Mouse (Mus musculus) adrenal gland, postnatal 10 days (tissue): ENCODE data around the gene Pmfbp1. TPM values are rescaled to one million over a fixed set of nuclear protein-coding genes. Genes with fewer than 3 reads are reported as not detected.
"Not testable (repeated sequence)": the region's sequence is repeated elsewhere in the genome, so short reads cannot be mapped to it uniquely, and the experiment has no call there.

Source experiments
- DNase-seq: peaks from one replicate; pipeline ENCODE4 v3.0.0; 2021; ENCODE audit warnings: mixed read lengths
- long read RNA-seq, 2 experiments: library from polyadenylated mRNA; stranded (forward); transcript quantifications; one replicate each; pipeline ENCODE4 v2.0.0; 2021
- total RNA-seq, 2 experiments: library from RNA; stranded (reverse); gene quantifications; 2 replicates each; pipeline ENCODE4 v1.2.3; 2021

Pmfbp1 gene
- total RNA-seq, result not detected
- long read RNA-seq, experiment 1, result 0 reads
- long read RNA-seq, experiment 2, result 0 reads

DNA sequence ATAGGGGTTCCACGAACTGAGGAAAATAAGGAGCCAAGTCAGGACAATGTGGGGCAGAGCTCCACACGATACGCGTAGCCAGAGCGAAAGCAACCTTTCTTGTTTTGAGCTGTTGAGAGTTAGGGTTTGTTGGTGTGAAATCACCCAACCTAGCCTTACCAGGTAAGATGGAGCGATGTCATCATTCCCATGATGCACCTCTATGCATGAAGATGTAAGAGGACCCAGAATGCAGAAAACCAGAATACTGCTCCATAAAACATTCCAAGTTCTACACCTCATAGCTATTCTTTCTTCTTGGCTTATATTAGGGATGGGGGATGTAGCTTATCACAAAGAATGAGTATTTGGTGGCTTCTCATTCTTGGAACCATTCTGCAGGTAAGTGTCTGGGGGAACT lies at the start of gene Pmfbp1:
Gene Pmfbp1, plus strand, starts transcription at position 301 of the 400 bp plus-strand sequence.
- DNase-seq, result no peak

- DNase-seq, result not testable (repeated sequence)
Observed at GRCm38 (mm10) chr8:109446896-109447295, 46.9 kb upstream of the Pmfbp1 start.

DNA sequence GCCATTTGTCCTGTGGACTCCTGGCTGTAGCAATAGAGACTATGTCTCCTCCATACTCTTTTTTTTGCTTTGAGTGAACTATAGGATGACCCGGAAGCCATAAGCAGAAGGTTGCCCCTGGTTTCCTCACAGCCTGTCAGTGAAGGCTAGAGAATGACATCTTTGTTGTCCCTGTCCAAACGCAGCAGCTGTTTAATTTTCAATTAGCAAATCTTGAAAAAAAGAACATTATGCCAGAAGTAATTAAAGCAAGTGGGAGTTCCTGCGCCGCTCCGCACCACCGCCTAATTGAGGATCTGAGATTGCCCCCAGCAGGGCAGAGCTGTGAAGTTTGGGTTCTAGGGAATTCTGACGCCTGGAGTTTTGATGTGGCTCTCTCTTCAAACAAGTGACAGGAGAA lies 42.8 kb upstream of the Pmfbp1 start:
- no peak for DNase-seq

DNA sequence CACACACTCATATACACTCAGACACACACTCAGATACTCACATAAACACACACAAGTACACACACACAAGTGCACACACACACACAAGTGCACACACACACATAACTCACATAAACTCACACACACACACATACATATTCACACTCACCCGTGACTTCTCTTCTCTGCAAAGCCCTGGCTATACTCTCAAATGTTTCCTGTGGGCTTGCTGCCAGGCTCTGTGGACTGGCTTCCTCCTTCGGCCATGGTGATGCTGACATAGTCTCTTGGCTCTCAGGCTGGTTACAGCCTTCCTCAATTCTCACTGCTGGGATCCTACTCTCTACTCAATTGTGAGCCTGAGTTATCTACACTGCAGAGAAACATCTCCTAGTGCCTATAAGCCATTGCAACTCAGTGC lies 38.7 kb upstream of the Pmfbp1 start:
- peak; percentile 9 for DNase-seq

DNA sequence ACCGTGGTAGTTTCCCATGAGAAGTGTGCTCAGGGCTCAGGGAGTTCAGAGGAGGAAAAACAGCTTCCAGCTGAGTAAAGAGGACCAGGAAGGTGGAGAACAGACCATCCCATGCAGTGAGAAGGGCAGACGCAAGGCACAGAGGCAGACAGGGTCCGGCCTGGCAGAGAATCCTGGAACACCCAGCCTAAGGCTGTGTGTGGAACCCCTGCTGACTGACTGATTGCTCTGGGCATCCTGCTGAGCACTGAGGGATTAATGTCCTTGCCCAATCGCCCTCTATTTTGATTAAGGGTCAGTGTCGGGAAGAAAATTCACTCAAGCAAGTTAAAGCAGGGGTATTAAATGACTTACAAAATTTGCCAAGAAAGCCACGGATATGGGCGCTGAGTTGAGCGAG lies 36.4 kb upstream of the Pmfbp1 start:
- no peak for DNase-seq

DNA sequence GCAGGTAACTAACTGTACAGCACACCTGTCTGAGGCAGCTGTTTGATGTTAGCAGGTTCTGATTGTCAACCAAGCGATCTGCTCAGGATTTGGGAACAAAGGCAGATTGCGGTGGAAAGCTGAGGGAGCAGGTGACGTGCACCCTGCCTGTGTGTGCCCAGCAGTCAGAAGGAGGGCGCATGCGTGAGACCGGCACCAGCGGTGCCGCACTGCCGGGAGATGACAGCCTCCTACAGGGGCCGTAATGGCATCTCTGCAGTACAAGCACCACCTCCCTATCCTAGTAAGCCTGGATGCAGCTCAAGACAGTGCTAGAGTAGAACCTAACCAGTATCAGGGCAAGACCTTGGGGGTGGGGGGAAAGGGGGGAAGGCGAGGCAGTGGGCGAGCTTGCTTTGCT lies 35.2 kb upstream of the Pmfbp1 start:
- DNase-seq, result peak; percentile 36

DNA sequence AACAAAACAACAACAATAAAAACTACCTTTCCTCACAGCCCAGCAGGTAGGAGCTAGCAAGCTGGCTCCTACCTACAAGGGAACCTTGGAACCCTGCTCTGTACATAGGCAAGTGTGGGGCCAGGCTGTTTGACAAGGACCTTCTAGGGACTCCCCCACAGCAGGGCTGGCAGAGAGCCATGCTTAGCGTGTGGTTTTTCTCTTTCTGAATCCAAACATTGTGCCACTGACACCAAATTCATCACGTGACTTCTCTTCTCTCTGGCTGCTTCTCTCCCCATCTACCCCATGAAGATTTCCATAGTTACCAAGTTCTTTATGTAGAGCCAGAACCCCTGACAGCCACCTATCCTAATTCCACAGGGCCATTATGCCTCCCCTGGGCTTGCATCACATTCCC lies 30.8 kb upstream of the Pmfbp1 start:
- peak; percentile 29 for DNase-seq

- peak; percentile 20 for DNase-seq
Observed at GRCm38 (mm10) chr8:109463677-109464313, 30.0 kb upstream of the Pmfbp1 start.

- DNase-seq, result peak; percentile 52
Observed at GRCm38 (mm10) chr8:109464451-109464891, 29.4 kb upstream of the Pmfbp1 start.

- DNase-seq, result no peak
Observed at GRCm38 (mm10) chr8:109465056-109465455, 28.8 kb upstream of the Pmfbp1 start.

- DNase-seq, result no peak
Observed at GRCm38 (mm10) chr8:109465761-109466160, 28.1 kb upstream of the Pmfbp1 start.

- no peak for DNase-seq
Observed at GRCm38 (mm10) chr8:109467516-109467915, 26.3 kb upstream of the Pmfbp1 start.

DNA sequence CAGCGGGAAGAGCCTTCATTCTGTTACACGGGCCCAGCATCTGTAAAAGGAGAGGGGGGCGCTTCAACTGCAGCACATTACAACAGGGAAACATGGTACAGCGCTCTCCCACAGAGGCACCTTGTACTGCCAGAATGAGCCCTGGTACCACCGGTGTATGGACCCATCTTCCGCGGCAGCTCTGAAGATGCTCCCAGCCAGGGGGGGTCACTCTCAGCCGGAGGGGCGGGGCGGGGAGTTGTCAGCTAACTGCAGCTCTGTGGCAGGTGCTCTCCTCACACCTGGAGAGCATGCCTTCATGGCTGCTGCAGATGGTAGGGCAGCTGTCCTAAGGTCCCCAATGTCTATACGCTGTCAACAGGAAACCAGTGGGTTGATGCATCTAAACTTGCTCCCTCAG lies 25.7 kb upstream of the Pmfbp1 start:
- no peak for DNase-seq

DNA sequence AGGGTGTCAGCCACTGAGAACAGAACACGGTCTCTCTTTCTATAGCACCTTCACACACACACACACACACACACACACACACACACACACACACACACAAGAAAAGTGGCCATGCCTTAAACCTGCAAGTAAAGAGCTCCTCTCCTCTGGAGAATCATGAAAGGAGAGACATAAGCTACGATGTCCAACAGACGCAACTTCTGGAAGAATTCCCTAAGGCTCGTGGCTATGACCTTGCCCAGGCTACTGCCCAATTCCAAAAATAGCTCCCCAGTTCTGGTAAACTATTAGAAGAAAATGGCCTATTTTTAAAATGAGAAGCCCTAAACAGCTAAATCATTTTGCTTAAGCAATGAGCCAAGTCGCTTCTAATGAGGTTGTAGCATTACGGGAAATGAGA lies 22.0 kb upstream of the Pmfbp1 start:
- peak; percentile 20 for DNase-seq

- DNase-seq, result no peak
Observed at GRCm38 (mm10) chr8:109472400-109472799, 21.4 kb upstream of the Pmfbp1 start.

GRCm38 (mm10) chr8:109474442-109475121 lies 19.2 kb upstream of the Pmfbp1 start:
- DNase-seq, result no peak

DNA sequence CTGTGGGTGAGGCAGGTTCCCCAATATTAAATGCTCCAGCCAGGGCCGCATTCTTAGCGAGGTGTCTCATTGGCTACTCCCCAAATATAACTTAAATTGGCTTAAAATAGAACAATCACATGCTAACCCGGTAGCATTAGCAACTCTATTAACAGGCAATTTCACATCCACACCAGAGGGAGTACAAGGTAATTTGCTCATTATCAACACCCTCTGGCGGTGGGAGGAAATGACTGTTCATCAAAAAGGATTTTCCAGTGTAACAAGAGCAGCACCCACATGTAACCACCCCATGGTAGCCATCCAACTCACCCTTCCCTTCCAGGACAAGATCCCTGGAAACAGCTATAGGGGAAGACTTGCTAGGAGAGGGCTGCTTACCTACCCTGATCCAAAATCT lies 18.4 kb upstream of the Pmfbp1 start:
- no peak for DNase-seq

DNA sequence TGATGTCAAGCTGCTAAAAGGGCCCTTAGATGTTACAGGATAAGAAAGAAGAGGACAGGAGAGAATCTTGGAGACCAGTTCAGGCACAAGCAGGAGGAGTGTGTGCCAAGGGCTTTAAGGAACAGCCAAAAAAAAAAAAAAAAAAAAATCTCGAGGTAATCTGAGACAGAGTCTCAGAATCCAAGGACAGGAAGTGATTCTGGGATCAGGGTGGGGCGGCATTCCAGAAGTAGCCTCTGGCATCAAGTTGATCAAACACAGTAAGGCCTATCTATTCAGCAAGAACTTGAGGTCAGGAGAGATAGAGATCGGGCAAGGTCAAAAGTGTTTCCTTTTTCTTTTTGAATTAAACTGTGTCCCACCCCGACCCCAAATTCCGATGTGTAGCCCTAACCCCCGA lies 15.2 kb upstream of the Pmfbp1 start:
- no peak for DNase-seq

DNA sequence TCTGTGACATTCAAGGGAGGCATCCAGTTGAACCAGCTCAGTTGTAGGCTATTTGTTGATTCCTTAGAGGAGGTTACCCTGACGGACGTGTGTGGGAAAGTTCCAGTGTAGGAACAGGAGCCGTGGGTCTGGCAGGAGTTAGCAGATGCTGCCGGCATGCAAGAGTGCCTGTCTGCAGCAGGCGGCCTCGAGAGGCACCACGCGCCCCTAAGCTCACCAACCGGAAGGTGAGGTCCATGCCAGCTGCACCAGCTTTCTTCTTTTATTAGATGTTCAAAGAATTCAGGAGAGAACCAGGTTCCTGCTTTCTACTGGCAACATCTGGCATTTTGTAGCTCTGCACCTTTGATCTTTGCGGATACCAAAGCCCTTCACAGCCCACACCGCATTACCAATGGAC lies 9.1 kb upstream of the Pmfbp1 start:
- DNase-seq, result no peak

- DNase-seq, result no peak
Observed at GRCm38 (mm10) chr8:109485530-109485929, 8.3 kb upstream of the Pmfbp1 start.

GRCm38 (mm10) chr8:109492785-109493184 lies 1.0 kb upstream of the Pmfbp1 start:
- no peak for DNase-seq

DNA sequence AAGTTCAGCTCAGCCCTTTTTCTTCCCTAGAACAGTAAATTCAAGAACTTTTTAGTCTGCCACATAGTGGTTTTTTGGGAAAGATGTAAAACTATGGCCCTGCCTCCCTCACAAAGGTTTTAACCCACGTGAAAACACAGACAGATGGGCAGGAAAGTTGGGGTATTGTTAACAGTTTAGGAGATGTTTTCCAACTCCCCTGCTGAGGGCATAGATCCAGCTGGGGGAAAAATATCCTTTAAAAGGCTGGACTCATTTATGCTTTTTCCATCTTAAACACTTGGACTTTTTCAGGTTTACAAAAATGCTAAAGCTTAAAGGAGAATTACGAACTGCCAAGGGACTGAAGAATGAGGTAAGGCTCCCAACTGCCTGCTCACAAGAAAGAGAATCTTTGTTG lies 774 bp downstream of the Pmfbp1 start:
- DNase-seq, result no peak

DNA sequence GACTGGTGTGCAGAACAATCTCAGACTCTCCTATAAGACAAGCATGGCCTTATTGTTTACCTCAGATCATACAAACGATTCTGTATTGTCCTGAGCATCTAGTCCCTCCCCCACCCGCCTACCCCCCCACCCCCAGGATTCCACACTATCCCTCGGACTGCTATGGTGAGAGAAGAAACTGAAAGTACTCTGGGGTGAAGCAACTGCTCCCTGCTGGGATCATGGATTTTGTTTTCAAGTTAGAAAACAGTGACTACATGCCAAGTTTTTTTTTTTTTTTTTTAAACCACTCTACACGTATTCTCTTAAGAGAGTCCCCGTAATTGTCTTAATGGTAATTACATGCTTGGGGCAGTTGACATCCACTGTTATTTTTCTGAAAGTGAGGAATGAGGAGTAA lies 3.6 kb downstream of the Pmfbp1 start:
- DNase-seq, result no peak
